Mouse (Mus musculus) hindbrain, embryonic 16.5 days (tissue): ENCODE data around the gene 4930523C07Rik. TPM values are rescaled to one million over a fixed set of nuclear protein-coding genes. Genes with fewer than 3 reads are reported as not detected.

Source experiments
- ATAC-seq: fragments of 200-750 bp; cut with Nextera tagmentation; 2 replicates; pipeline ENCODE4 v1.8.0; 2017; ENCODE audit warnings: moderate TSS enrichment, moderate library complexity
- H3K27ac ChIP-seq: fragments of 300-500 bp; sonication (generic); 2 replicates; pipeline ENCODE4 v1.5.1; 2014; ENCODE audit warnings: low read depth, mild to moderate bottlenecking, control low read depth, low read length, moderate library complexity
- H3K27me3 ChIP-seq: fragments of 300-500 bp; sonication (generic); replicated peaks from 2 replicates; pipeline ENCODE4 v1.6.1; 2014; ENCODE audit warnings: low read length; ENCODE audit not compliant: control insufficient read depth, insufficient read depth
- H3K36me3 ChIP-seq: fragments of 300-500 bp; sonication (generic); 2 replicates; pipeline ENCODE4 v1.6.1; 2014; ENCODE audit warnings: mild to moderate bottlenecking, low read length, moderate library complexity, mixed read lengths; ENCODE audit not compliant: control insufficient read depth, insufficient read depth
- H3K4me1 ChIP-seq: fragments of 300-500 bp; sonication (generic); 2 replicates; pipeline ENCODE4 v1.6.1; 2014; ENCODE audit warnings: low read depth, low read length; ENCODE audit not compliant: control insufficient read depth, insufficient read depth
- H3K4me2 ChIP-seq: fragments of 300-500 bp; sonication (generic); 2 replicates; pipeline ENCODE4 v1.6.1; 2014; ENCODE audit warnings: mild to moderate bottlenecking, low read length, control low read depth, moderate library complexity
- H3K4me3 ChIP-seq: fragments of 300-500 bp; sonication (generic); 2 replicates; pipeline ENCODE4 v1.5.1; 2014; ENCODE audit warnings: mild to moderate bottlenecking, low read length, control low read depth, moderate library complexity
- H3K9ac ChIP-seq: fragments of 300-500 bp; sonication (generic); 2 replicates; pipeline ENCODE4 v1.6.1; 2014; ENCODE audit warnings: low read depth, mild to moderate bottlenecking, control low read depth, low read length, moderate library complexity
- H3K9me3 ChIP-seq: fragments of 300-500 bp; sonication (generic); 2 replicates; pipeline ENCODE4 v1.6.1; 2014; ENCODE audit warnings: mild to moderate bottlenecking, low read length, moderate library complexity; ENCODE audit not compliant: control insufficient read depth
- WGBS: fragments of 180-500 bp; shearing (Covaris S2); extraction: QIAGEN DNeasy Blood & Tissue Kit; methylation state at CpG from one replicate; pipeline ENCODE4 v1.1.7; 2014; 5-methylcytosine and 5-hydroxymethylcytosine counted together
- polyA plus RNA-seq: library from polyadenylated mRNA; unstranded; fragments of >200 nt; fragmentation: Nextera tagmentation; extraction: Ambion mirVana; gene quantifications from 2 replicates; pipeline ENCODE4 v1.2.1, GENCODE M21; 2015

Gene 4930523C07Rik
- polyA plus RNA-seq, 1 experiment from 2014 or later = 3.3 TPM

GRCm38 (mm10) chr1:160025146-160025894 lies 18.9 kb upstream of the 4930523C07Rik start:
- ATAC-seq = no peak
- no peak overlapping the region for H3K4me2 ChIP-seq
- H3K9ac ChIP-seq = no peak overlapping the region
- H3K4me3 ChIP-seq = no peak overlapping the region
- H3K27me3 ChIP-seq = no peaks in the 10 kb centered on the region
- H3K4me1 ChIP-seq = no peaks in the 10 kb centered on the region
- H3K27ac ChIP-seq = no peak overlapping the region
- WGBS = 83% methylated on average over 11 of the region's 11 CpGs
- H3K9me3 ChIP-seq = no peaks in the 10 kb centered on the region
- no peaks in the 10 kb centered on the region for H3K36me3 ChIP-seq

- 81% methylated on average over 5 of the region's 5 CpGs for WGBS
- no peak for ATAC-seq
Measured at GRCm38 (mm10) chr1:160025895-160026255, 18.3 kb upstream of the 4930523C07Rik start.

GRCm38 (mm10) chr1:160027939-160028338 lies 16.2 kb upstream of the 4930523C07Rik start:
- Histone ChIP-seq H3K27me3 (no peaks in the 10 kb centered on the region), H3K4me3 (no peak overlapping the region), H3K4me2 (no peak overlapping the region), H3K4me1 (no peaks in the 10 kb centered on the region), H3K36me3 (no peaks in the 10 kb centered on the region), H3K9me3 (no peaks in the 10 kb centered on the region), H3K27ac (no peak overlapping the region), H3K9ac (no peak overlapping the region)
- 64% methylated on average over 4 of the region's 4 CpGs for WGBS
- no peak for ATAC-seq

More at GRCm38 (mm10) chr1:160025895-160026255, 18.3 kb upstream of the 4930523C07Rik start:
- Histone ChIP-seq H3K4me2 (no peak overlapping the region), H3K27me3 (no peaks in the 10 kb centered on the region), H3K27ac (no peak overlapping the region), H3K9me3 (no peaks in the 10 kb centered on the region), H3K4me1 (no peaks in the 10 kb centered on the region), H3K4me3 (no peak overlapping the region), H3K36me3 (no peaks in the 10 kb centered on the region), H3K9ac (no peak overlapping the region)

- Histone ChIP-seq H3K4me1 (no peaks in the 10 kb centered on the region), H3K9ac (no peak overlapping the region), H3K27ac (no peak overlapping the region), H3K27me3 (no peaks in the 10 kb centered on the region), H3K4me3 (no peak overlapping the region), H3K9me3 (no peaks in the 10 kb centered on the region), H3K36me3 (no peaks in the 10 kb centered on the region), H3K4me2 (no peak overlapping the region)
- ATAC-seq = no peak
- WGBS = 82% methylated on average over 4 of the region's 4 CpGs
Measured at GRCm38 (mm10) chr1:160033948-160034598, 10.1 kb upstream of the 4930523C07Rik start.

GRCm38 (mm10) chr1:160035561-160035960 lies 8.6 kb upstream of the 4930523C07Rik start:
- no peak overlapping the region for H3K4me3 ChIP-seq
- no peaks in the 10 kb centered on the region for H3K9me3 ChIP-seq
- H3K27me3 ChIP-seq = no peaks in the 10 kb centered on the region
- ATAC-seq = no peak
- no peaks in the 10 kb centered on the region for H3K36me3 ChIP-seq
- H3K4me2 ChIP-seq = no peak overlapping the region
- H3K9ac ChIP-seq = no peak overlapping the region
- H3K4me1 ChIP-seq = no peaks in the 10 kb centered on the region
- H3K27ac ChIP-seq = no peak overlapping the region
- WGBS = 74% methylated on average over 3 of the region's 3 CpGs

GRCm38 (mm10) chr1:160036996-160037521 lies 7.1 kb upstream of the 4930523C07Rik start:
- Histone ChIP-seq H3K4me2 (no peak overlapping the region), H3K36me3 (no peaks in the 10 kb centered on the region), H3K27me3 (no peaks in the 10 kb centered on the region), H3K9ac (no peak overlapping the region), H3K27ac (no peak overlapping the region), H3K9me3 (no peaks in the 10 kb centered on the region), H3K4me3 (no peak overlapping the region), H3K4me1 (no peaks in the 10 kb centered on the region)
- 85% methylated on average over 4 of the region's 5 CpGs for WGBS
- no peak for ATAC-seq

- H3K4me2 ChIP-seq = no peak overlapping the region
- H3K9me3 ChIP-seq = no peaks in the 10 kb centered on the region
- 52% methylated on average over 7 of the region's 7 CpGs for WGBS
- H3K27me3 ChIP-seq = no peaks in the 10 kb centered on the region
- no peak overlapping the region for H3K9ac ChIP-seq
- H3K36me3 ChIP-seq = no peaks in the 10 kb centered on the region
- H3K27ac ChIP-seq = no peak overlapping the region
- H3K4me1 ChIP-seq = peaks cover 4% of the 10 kb centered on the region
- no peak overlapping the region for H3K4me3 ChIP-seq
- ATAC-seq = no peak
Measured at GRCm38 (mm10) chr1:160039951-160040645, 4.1 kb upstream of the 4930523C07Rik start.

- Histone ChIP-seq H3K9ac (no peak overlapping the region), H3K9me3 (no peaks in the 10 kb centered on the region), H3K4me3 (no peak overlapping the region), H3K36me3 (no peaks in the 10 kb centered on the region), H3K27ac (no peak overlapping the region), H3K4me1 (peaks cover 4% of the 10 kb centered on the region), H3K27me3 (no peaks in the 10 kb centered on the region), H3K4me2 (no peak overlapping the region)
- ATAC-seq = no peak
- 92% methylated on average over 7 of the region's 7 CpGs for WGBS
Measured at GRCm38 (mm10) chr1:160041264-160041775, 2.9 kb upstream of the 4930523C07Rik start.

GRCm38 (mm10) chr1:160042351-160042750 lies 1.8 kb upstream of the 4930523C07Rik start:
- 78% methylated on average over 7 of the region's 7 CpGs for WGBS
- Histone ChIP-seq H3K4me3 (no peak overlapping the region), H3K27ac (no peak overlapping the region), H3K27me3 (no peaks in the 10 kb centered on the region), H3K9me3 (no peaks in the 10 kb centered on the region), H3K4me1 (peaks cover 4% of the 10 kb centered on the region), H3K36me3 (no peaks in the 10 kb centered on the region), H3K4me2 (no peak overlapping the region), H3K9ac (no peak overlapping the region)
- no peak for ATAC-seq
